Mouse (Mus musculus): ENCODE data around the gene Tmem211. TPM values are rescaled to one million over a fixed set of nuclear protein-coding genes. Genes with fewer than 3 reads are reported as not detected.

The Tmem211 gene
- 0.12 TPM in 1 of 2 replicates, not detected in the other for polyA plus RNA-seq (2012; rRNA removed; ENCODE audit: low replicate concordance)

DNA sequence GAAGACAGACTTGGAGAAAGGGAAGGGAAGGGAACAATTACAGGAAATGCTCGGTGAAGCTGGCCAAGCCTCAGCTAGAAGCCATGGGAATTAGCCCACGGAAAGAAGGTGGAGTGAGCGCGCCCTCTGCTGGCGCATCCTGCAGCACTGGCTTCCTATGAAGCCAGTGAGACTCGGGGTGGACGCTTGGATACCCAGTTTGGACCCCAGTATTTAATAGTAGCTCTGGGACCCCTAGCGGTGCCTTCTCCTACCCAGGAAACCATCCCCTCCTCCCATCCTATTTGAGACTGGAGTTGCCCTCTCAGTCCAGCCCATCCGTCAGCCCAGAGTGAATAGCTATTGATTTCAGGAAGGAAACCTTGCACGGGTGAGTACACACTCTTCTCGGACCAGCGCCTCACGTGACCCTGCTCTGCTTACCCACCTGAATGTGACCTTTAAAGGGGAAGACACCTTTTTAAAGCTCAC is at the start of gene Tmem211:
Gene Tmem211, plus strand, starts transcription at position 278 of the 471 bp plus-strand sequence.

DNA sequence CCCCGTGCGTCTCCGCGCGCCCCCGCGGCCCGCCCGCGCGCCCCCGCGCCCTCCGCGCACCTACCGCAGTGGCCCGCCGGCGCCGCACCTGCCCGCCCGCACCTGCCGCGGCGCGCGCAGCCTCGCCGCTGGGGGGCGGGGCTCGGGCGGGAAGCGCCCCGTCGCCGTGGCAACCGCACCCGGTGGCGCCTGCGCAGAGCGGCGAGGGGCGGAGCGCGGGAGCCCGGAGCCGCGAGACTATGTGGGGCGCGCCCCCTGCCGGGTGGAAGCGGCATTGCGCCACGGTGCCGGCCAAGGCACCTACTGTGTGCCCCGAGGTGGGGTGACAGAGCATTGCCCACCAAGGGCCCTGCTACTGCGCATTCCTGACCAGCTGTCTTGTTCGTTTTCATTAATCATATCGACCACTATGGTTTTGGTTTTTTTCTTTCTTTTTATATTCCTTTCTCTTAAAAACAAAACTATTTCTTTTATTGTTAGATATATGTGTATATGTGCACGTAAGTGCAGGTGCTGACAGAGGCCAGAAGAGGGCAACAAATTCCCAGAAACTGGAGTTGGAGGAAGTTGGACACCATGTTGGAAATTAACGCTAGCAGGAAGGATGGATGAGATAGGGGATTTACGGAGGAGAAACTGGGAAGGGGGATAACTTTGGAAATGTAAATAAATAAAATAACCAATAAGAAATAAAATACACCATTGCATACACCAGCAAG is 5.4 kb upstream of the Tmem211 start, which contains the start of gene 2900026A02Rik:
Gene 2900026A02Rik, minus strand, starts transcription at position 90 of the 719 bp plus-strand sequence.

Other genes with a start within 250 kb of the Tmem211 start
- 8.7 and 18.0 TPM in 2 replicates for gene Grk3, start 211.1 kb upstream of the Tmem211 start, polyA plus RNA-seq (2012; rRNA removed; ENCODE audit: low replicate concordance)
- gene Crybb2, start 156.8 kb upstream of the Tmem211 start, polyA plus RNA-seq (2012; rRNA removed; ENCODE audit: low replicate concordance): not detected in 2 replicates
- 3.4 and 4.3 TPM in 2 replicates for gene Crybb3, start 145.3 kb upstream of the Tmem211 start, polyA plus RNA-seq (2012; rRNA removed; ENCODE audit: low replicate concordance)
- 21.9 and 23.4 TPM in 2 replicates for gene 2900026A02Rik, start 5.7 kb upstream of the Tmem211 start, polyA plus RNA-seq (2012; rRNA removed; ENCODE audit: low replicate concordance)
- gene Sgsm1, start 83.9 kb downstream of the Tmem211 start, polyA plus RNA-seq (2012; rRNA removed; ENCODE audit: low replicate concordance): 2.0 and 3.5 TPM in 2 replicates
- not detected in 2 replicates for gene Aym1, start 130.4 kb downstream of the Tmem211 start, polyA plus RNA-seq (2012; rRNA removed; ENCODE audit: low replicate concordance)